Comparison of ENCODE assay signal across 8 mouse cellular contexts in the genomic region with DNA sequence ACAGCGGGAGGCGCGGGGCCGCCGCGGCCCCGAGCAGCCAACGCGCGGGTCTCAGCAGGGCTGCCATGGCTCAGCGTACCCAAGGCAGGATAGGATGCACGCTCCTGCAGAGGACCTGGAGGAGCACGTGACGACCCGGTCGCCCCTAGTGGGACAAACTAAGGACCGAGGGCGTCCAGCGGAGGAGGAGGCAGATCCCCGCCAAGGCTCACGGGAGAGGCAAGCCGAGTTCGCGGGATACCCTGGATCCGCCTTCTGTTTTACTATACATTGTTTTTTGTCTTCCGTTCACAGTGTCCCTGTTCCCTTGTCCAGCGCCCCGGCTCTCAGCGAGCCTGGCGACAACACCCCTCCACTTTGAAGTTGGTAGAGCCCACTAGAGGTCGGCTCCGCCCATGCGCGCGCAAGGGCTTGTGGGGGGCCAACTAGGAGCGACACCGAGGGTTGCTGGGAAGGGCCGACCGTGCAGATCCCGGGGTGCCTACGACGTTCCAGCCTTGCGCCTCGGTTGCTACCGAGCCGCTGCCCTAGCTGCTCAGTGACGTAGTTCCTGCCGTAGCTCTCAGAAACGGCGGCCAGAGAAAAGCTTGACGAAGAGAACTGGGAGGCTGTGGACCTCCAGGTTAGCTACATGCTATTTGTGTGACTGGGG. TPM values are rescaled to one million over a fixed set of nuclear protein-coding genes. Genes with fewer than 3 reads are reported as not detected.
DNase-seq lines count a peak whose midpoint lies in the region; ATAC-seq and TF ChIP-seq lines count a peak whose summit lies in the region.

A gene (minus strand): TSS at position 343 of the 652 bp plus-strand sequence.

- H3K27ac ChIP-seq in heart, embryonic 12.5 days (ENCODE audit: poor library complexity, severe bottlenecking), result peak within 1 kb of the TSS; percentile 77
- peak within 1 kb of the TSS; percentile 83 for H3K27ac ChIP-seq in kidney, postnatal 0 days
- peak within 1 kb of the TSS; percentile 78 for H3K27ac ChIP-seq in liver, embryonic 11.5 days (ENCODE audit: low read depth, low read length)
- peak within 1 kb of the TSS; percentile 74 for H3K27ac ChIP-seq in stomach, embryonic 14.5 days (ENCODE audit: low read length)

- peak within 1 kb of the TSS; percentile 92 for H3K4me3 ChIP-seq in heart, embryonic 12.5 days
- H3K4me3 ChIP-seq in kidney, postnatal 0 days (replicated peaks; ENCODE audit: low read depth, low read length), result peak within 1 kb of the TSS; percentile 93
- H3K4me3 ChIP-seq in liver, embryonic 11.5 days (ENCODE audit: low read depth, low read length), result peak within 1 kb of the TSS; percentile 100
- peak within 1 kb of the TSS; percentile 84 for H3K4me3 ChIP-seq in stomach, embryonic 14.5 days (ENCODE audit: low read depth, low read length)

- peaks cover 9% of the 10 kb centered on the region; the same call in 1 of the 2 replicates for H3K36me3 ChIP-seq in heart, embryonic 12.5 days
- H3K36me3 ChIP-seq in kidney, postnatal 0 days (ENCODE audit: insufficient read depth, low read length), result 0 out of 2 replicates have a peak, but pooled peaks cover 3% of the 10 kb centered on the region
- H3K36me3 ChIP-seq in liver, embryonic 11.5 days (ENCODE audit: control insufficient read depth, insufficient read depth, low read length), result peaks cover 8% of the 10 kb centered on the region; the same call in 1 of the 2 replicates
- no peaks in the 10 kb centered on the region for H3K36me3 ChIP-seq in stomach, embryonic 14.5 days (ENCODE audit: control insufficient read depth, insufficient read depth, low read length)

- H3K4me1 ChIP-seq in heart, embryonic 12.5 days (replicated peaks), result peaks cover 20% of the 10 kb centered on the region
- H3K4me1 ChIP-seq in kidney, postnatal 0 days (replicated peaks; ENCODE audit: insufficient read depth, low read length), result peaks cover 13% of the 10 kb centered on the region; the same call in 1 of the 2 replicates
- peaks cover 8% of the 10 kb centered on the region for H3K4me1 ChIP-seq in liver, embryonic 11.5 days (replicated peaks; ENCODE audit: control insufficient read depth, insufficient read depth, low read length)
- peaks cover 13% of the 10 kb centered on the region; the same call in 1 of the 2 replicates for H3K4me1 ChIP-seq in stomach, embryonic 14.5 days (ENCODE audit: control insufficient read depth, insufficient read depth, low read length)

- no peaks in the 10 kb centered on the region for H3K27me3 ChIP-seq in heart, embryonic 12.5 days (replicated peaks)
- no peaks in the 10 kb centered on the region for H3K27me3 ChIP-seq in kidney, postnatal 0 days (ENCODE audit: insufficient read depth, low read length)
- H3K27me3 ChIP-seq in liver, embryonic 11.5 days (replicated peaks; ENCODE audit: control insufficient read depth, insufficient read depth, low read length), result no peaks in the 10 kb centered on the region
- no peaks in the 10 kb centered on the region for H3K27me3 ChIP-seq in stomach, embryonic 14.5 days (ENCODE audit: control insufficient read depth, insufficient read depth, low read length)

- DNase-seq in CD4-positive helper T cell, adult 2 months (ENCODE audit: low read depth, low spot score), result peak; percentile 97
- peak; percentile 91 for DNase-seq in brain, embryonic 18.5 days (ENCODE audit: low read depth, low spot score)
- DNase-seq in kidney, postnatal 0 days (ENCODE audit: low spot score), result peak; percentile 98
- DNase-seq in liver, embryonic 11.5 days (ENCODE audit: low spot score), result peak; percentile 97
- peak; percentile 98 for DNase-seq in naive thymus-derived CD4-positive, alpha-beta T cell, adult 2 months (ENCODE audit: low read depth)

- WGBS in heart, embryonic 12.5 days, result under 1% methylated on average over 51 of the region's 51 CpGs
- WGBS in kidney, postnatal 0 days, result under 1% methylated on average over 51 of the region's 51 CpGs
- WGBS in liver, embryonic 11.5 days, result under 1% methylated on average over 51 of the region's 51 CpGs
- under 1% methylated on average over 44 of the region's 51 CpGs for WGBS in stomach, embryonic 14.5 days

- peak; percentile 92 for ATAC-seq in erythroid progenitor cell, adult 5-6 weeks (replicated peaks; ENCODE audit: low FRiP score, poor library complexity, severe bottlenecking)
- peak; percentile 99 for ATAC-seq in heart, embryonic 12.5 days (ENCODE audit: insufficient number of reproducible peaks, low FRiP score)
- ATAC-seq in kidney, postnatal 0 days (replicated peaks; ENCODE audit: low FRiP score, low read depth), result peak; percentile 98
- ATAC-seq in liver, embryonic 11.5 days (replicated peaks; ENCODE audit: low FRiP score), result peak; percentile 98
- peak; percentile 97 for ATAC-seq in stomach, embryonic 14.5 days (ENCODE audit: insufficient number of reproducible peaks, insufficient read depth, low FRiP score, low read depth)

- peak; percentile 23; the same call in 1 of the 2 replicates for TF ChIP-seq CTCF in kidney, postnatal 0 days (IDR thresholded peaks at IDR 0.05; ENCODE audit: low read depth)

- peak within 1 kb of the TSS; percentile 87 for H3K9ac ChIP-seq in heart, embryonic 12.5 days
- peak within 1 kb of the TSS; percentile 86 for H3K9ac ChIP-seq in kidney, postnatal 0 days (ENCODE audit: low read depth, low read length)
- peak within 1 kb of the TSS; percentile 89 for H3K9ac ChIP-seq in liver, embryonic 11.5 days (ENCODE audit: low read depth, low read length)
- H3K9ac ChIP-seq in stomach, embryonic 14.5 days (replicated peaks; ENCODE audit: low read depth, low read length), result peak within 1 kb of the TSS; percentile 77

- no peaks in the 10 kb centered on the region for H3K9me3 ChIP-seq in heart, embryonic 12.5 days (replicated peaks)
- no peaks in the 10 kb centered on the region for H3K9me3 ChIP-seq in kidney, postnatal 0 days (replicated peaks; ENCODE audit: low read length)
- H3K9me3 ChIP-seq in liver, embryonic 11.5 days (ENCODE audit: control insufficient read depth, low read length), result no peaks in the 10 kb centered on the region
- no peaks in the 10 kb centered on the region for H3K9me3 ChIP-seq in stomach, embryonic 14.5 days (ENCODE audit: control insufficient read depth, low read depth, low read length)

- H3K4me2 ChIP-seq in heart, embryonic 12.5 days, result peak within 1 kb of the TSS; percentile 78
- H3K4me2 ChIP-seq in kidney, postnatal 0 days (ENCODE audit: low read length), result peak within 1 kb of the TSS; percentile 77
- H3K4me2 ChIP-seq in liver, embryonic 11.5 days, result peak within 1 kb of the TSS; percentile 83
- H3K4me2 ChIP-seq in stomach, embryonic 14.5 days (replicated peaks; ENCODE audit: low read depth, low read length), result peak within 1 kb of the TSS; percentile 73

RNA-seq across cellular contexts. Expression of the gene that starts here (rescaled TPM):
- 20.5 and 30.3 TPM in 2 replicates for total RNA-seq in erythroid progenitor cell, adult 5-6 weeks (2015; ENCODE audit: low replicate concordance)
- total RNA-seq in erythroid progenitor cell, adult 5-6 weeks (2017; ENCODE audit: low replicate concordance), result 31.0 and 58.3 TPM in 2 replicates
- polyA plus RNA-seq in heart, embryonic 12.5 days (2016; fragmentation: Nextera tagmentation; extraction: Ambion mirVana), result 73.9 and 75.9 TPM in 2 replicates
- polyA plus RNA-seq in kidney, postnatal 0 days (2015; fragmentation: Nextera tagmentation; extraction: Ambion mirVana), result 31.2 and 34.1 TPM in 2 replicates
- polyA plus RNA-seq in liver, embryonic 11.5 days (2014; fragmentation: Nextera tagmentation; extraction: Ambion mirVana), result 84.9 and 97.9 TPM in 2 replicates
- 49.0 and 51.4 TPM in 2 replicates for polyA plus RNA-seq in stomach, embryonic 14.5 days (2014; fragmentation: Nextera tagmentation; extraction: Ambion mirVana)

Comparison
In these comparisons a context has a peak if more than half of its experiments do, and no peak if none do; other contexts are left out.
1. Peak in every context shown above with its lines: DNase-seq, ATAC-seq, H3K4me3 ChIP-seq and H3K27ac ChIP-seq.